Mouse (Mus musculus) E14TG2a.4 (cell line): ENCODE results near the gene Mctp1.

Source experiments
- CTCF ChIP-seq: conservative IDR thresholded peaks from 2 replicates; pipeline ENCODE4 v1.5.1; 2014; ENCODE audit warnings: low read length
- NANOG ChIP-seq: IDR thresholded peaks from 2 replicates; pipeline ENCODE4 v1.6.1; 2014; ENCODE audit warnings: borderline replicate concordance, low read length, mixed read lengths

GRCm38 (mm10) chr13:76858078-76858482 is 473.7 kb downstream of the Mctp1 start:
- TF ChIP-seq CTCF (no peak), NANOG (no peak)
